19 mouse cellular contexts compared by ENCODE assay signal in the genomic region with DNA sequence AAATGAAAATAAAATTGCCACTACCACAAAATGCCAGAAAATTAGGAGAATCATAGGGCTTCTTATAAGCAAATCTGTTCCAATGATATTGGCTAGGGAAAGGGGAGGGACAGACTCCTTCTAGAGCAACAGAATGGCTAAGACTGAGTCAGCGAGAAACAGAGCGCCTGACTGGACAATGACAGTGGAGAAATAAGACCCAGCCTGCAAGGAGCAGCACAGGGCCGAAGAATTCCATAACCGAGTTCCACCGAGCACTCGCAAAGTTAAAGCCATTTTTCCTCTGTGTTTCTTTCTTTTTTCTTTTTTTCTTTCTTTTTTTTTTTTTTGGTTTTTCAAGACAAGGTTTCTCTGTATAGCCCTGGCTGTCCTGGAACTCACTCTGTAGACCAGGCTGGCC. TPM values are rescaled to one million over a fixed set of nuclear protein-coding genes. Genes with fewer than 3 reads are reported as not detected.
DNase-seq lines count a peak whose midpoint lies in the region; ATAC-seq and TF ChIP-seq lines count a peak whose summit lies in the region.
"Had no signal": no experiment of that assay in that cellular context is flagged by ENCODE, and none has a peak within 500 bp of the region (broad histone marks: within the 10 kb centered on the region; RNA-seq: fewer than 3 reads in every experiment).

No protein-coding gene starts in this region.

- no peaks in the 10 kb centered on the region for H3K4me1 ChIP-seq in kidney, postnatal 0 days (replicated peaks; ENCODE audit: insufficient read depth, low read length)
- H3K4me1 ChIP-seq in kidney, adult 2 months (ENCODE audit: control insufficient read depth, insufficient read depth, low read length) = peaks cover 17% of the 10 kb centered on the region
- H3K4me1 ChIP-seq: embryonic facial prominence, embryonic 15.5 days; intestine, embryonic 15.5 days had no signal

- H3K36me3 ChIP-seq in kidney, postnatal 0 days (ENCODE audit: insufficient read depth, low read length) = no peaks in the 10 kb centered on the region
- no peaks in the 10 kb centered on the region for H3K36me3 ChIP-seq in kidney, adult 2 months (ENCODE audit: control insufficient read depth, insufficient read depth, low read length)
- H3K36me3 ChIP-seq: embryonic facial prominence, embryonic 15.5 days; forebrain, embryonic 10.5 days; G1E; heart, embryonic 12.5 days; hindbrain, embryonic 10.5 days; intestine, embryonic 15.5 days had no signal

- 74% methylated on average over 6 of the region's 6 CpGs for WGBS in kidney, postnatal 0 days
- 76% methylated on average over 6 of the region's 6 CpGs for WGBS in kidney, adult 2 months

- TF ChIP-seq POLR2A in kidney, adult 2 months (IDR thresholded peaks at IDR 0.05; ENCODE audit: low read depth, low read length) = no peak

- H3K9ac ChIP-seq in kidney, postnatal 0 days (ENCODE audit: low read depth, low read length) = no peak overlapping the region
- H3K9ac ChIP-seq: embryonic facial prominence, embryonic 15.5 days; heart, embryonic 12.5 days; hindbrain, embryonic 14.5 days; intestine, embryonic 15.5 days had no signal

- no peaks in the 10 kb centered on the region for H3K27me3 ChIP-seq in kidney, postnatal 0 days (ENCODE audit: insufficient read depth, low read length)
- no peaks in the 10 kb centered on the region for H3K27me3 ChIP-seq in kidney, adult 2 months (replicated peaks; ENCODE audit: control insufficient read depth, insufficient read depth, low read length)
- H3K27me3 ChIP-seq: embryonic facial prominence, embryonic 15.5 days; heart, embryonic 12.5 days; intestine, embryonic 15.5 days had no signal

- DNase-seq in adrenal gland, postnatal 14 days = peak; percentile 25
- no peak for DNase-seq in adrenal gland, adult 8-10 months
- peak; percentile 30 for DNase-seq in kidney, postnatal 0 days (ENCODE audit: low spot score)
- DNase-seq in kidney, adult 2 months = no peak
- DNase-seq in 3T3-L1 (ENCODE audit: low read depth, low spot score) = peak; percentile 18
- DNase-seq in brain, adult 2 months (ENCODE audit: low read depth, low spot score) = peak; percentile 20
- DNase-seq: cerebellum, adult 11 months; cerebellum, adult 8-10 months; embryo, embryonic 11 days; heart, adult 2 months had no signal

- no peak overlapping the region for H3K27ac ChIP-seq in kidney, postnatal 0 days
- no peak overlapping the region for H3K27ac ChIP-seq in kidney, adult 2 months (ENCODE audit: insufficient read depth, low read depth, low read length)
- H3K27ac ChIP-seq: embryonic facial prominence, embryonic 15.5 days; heart, adult 2 months; hindbrain, embryonic 10.5 days; hindbrain, embryonic 14.5 days; intestine, embryonic 15.5 days had no signal

- no peaks in the 10 kb centered on the region for H3K9me3 ChIP-seq in kidney, postnatal 0 days (replicated peaks; ENCODE audit: low read length)
- H3K9me3 ChIP-seq: embryonic facial prominence, embryonic 15.5 days; forebrain, embryonic 10.5 days; G1E; heart, embryonic 12.5 days; hindbrain, embryonic 10.5 days; intestine, embryonic 15.5 days had no signal

- H3K4me2 ChIP-seq in kidney, postnatal 0 days (ENCODE audit: low read length) = no peak overlapping the region
- H3K4me2 ChIP-seq: embryonic facial prominence, embryonic 15.5 days; heart, embryonic 12.5 days; hindbrain, embryonic 14.5 days; intestine, embryonic 15.5 days had no signal

- H3K4me3 ChIP-seq in kidney, postnatal 0 days (replicated peaks; ENCODE audit: low read depth, low read length) = no peak overlapping the region
- H3K4me3 ChIP-seq in kidney, adult 2 months (ENCODE audit: insufficient read depth, low read depth, low read length) = no peak overlapping the region
- H3K4me3 ChIP-seq: embryonic facial prominence, embryonic 15.5 days; erythroblast, embryonic 14.5 days; forebrain, embryonic 10.5 days; heart, adult 2 months; heart, embryonic 12.5 days; hindbrain, embryonic 10.5 days; intestine, embryonic 15.5 days had no signal

- no peak for ATAC-seq in kidney, postnatal 0 days (replicated peaks; ENCODE audit: low FRiP score, low read depth)
- ATAC-seq: forebrain, embryonic 14.5 days; intestine, embryonic 15.5 days had no signal

- TF ChIP-seq CTCF in kidney, postnatal 0 days (IDR thresholded peaks at IDR 0.05; ENCODE audit: low read depth) = no peak
- TF ChIP-seq CTCF in kidney, adult 2 months (conservative IDR thresholded peaks at IDR 0.05; ENCODE audit: insufficient read depth, insufficient read length, low read depth, low read length) = no peak

RNA-seq across cellular contexts. Expression of a gene that starts 45.5 kb away (rescaled TPM):
- total RNA-seq in adrenal gland, postnatal 14 days (2021) = 44.9 and 45.2 TPM in 2 replicates
- 10 to 100 TPM; 71.3 to 83.2 (median 75.9) TPM for total RNA-seq in adrenal gland, adult 8-10 months (2022)
- 27.2 and 29.4 TPM in 2 replicates for polyA plus RNA-seq in kidney, postnatal 0 days (2015; fragmentation: Nextera tagmentation; extraction: Ambion mirVana)
- 21.3 and 22.3 TPM in 2 replicates for polyA plus RNA-seq in kidney, adult 2 months (2012; rRNA removed)
- polyA plus RNA-seq: G1E had no signal

Comparison
In these comparisons a context has a peak if more than half of its experiments do, and no peak if none do; other contexts are left out.
1. DNase-seq: peak in adrenal gland, postnatal 14 days (single experiment), kidney, postnatal 0 days (single experiment), 3T3-L1 (single experiment) and brain, adult 2 months (single experiment); none in adrenal gland, adult 8-10 months (single experiment) and kidney, adult 2 months (single experiment).